Mouse (Mus musculus): ENCODE results near the gene 1300017J02Rik.

GRCm38 (mm10) chr9:103232232-103233005 lies 72.5 kb downstream of the 1300017J02Rik start:
- TF ChIP-seq POLR2A (IDR thresholded peaks at IDR 0.05; ENCODE audit: control insufficient read depth, low read depth, low read length) (no peak), CTCF (IDR thresholded peaks at IDR 0.05; ENCODE audit: control insufficient read depth, insufficient read depth, insufficient replicate concordance, low read depth, low read length) (no peak)

All from testis, adult 2 months (tissue).